Mouse (Mus musculus) monocyte, adult 2 months (primary cell): Measurements from ENCODE around the gene Mkln1.

Experiments
- DNase-seq, 2 experiments: peaks; one replicate each; pipeline ENCODE4 v3.0.0; 2022; ENCODE audit warnings: low spot score in 2 of 2, low read depth in 1 of 2

The Mkln1 gene

DNA sequence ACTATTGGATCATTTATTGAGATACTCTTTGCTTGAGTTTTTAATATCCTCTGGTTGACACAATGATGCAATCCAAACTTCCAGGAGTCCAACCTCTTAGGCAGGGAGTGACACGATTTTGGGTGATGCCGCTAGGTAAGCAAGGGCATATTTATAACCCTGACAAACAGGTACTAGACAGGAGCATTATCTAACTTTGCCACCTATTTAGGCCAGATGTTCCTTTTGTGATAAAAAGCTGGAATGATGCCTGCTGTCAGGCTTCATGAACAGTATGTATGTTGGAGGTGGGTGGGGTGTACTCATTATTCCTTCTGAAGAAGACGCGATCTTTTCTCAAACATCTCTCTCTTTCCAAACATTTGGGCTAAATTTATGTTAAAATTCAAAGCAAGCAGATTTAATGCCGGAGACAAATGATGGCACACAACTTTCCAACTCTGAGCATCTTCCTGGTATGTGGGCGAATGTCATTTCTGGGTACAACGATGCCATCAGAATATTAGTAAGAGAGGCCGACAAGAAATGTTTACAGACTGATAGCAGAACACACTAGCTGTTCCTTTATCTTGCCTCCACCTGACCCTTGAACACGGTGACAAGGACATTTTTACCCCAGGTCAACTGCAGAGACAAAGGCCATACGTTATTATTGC, 632 bp upstream of the Mkln1 start:
- no peak for DNase-seq

GRCm38 (mm10) chr6:31399206-31399549, 643 bp downstream of the Mkln1 start:
- no peak for DNase-seq

- DNase-seq, result no peak
These were observed 1.0 kb downstream of the Mkln1 start for GRCm38 (mm10) chr6:31399566-31399965.

DNA sequence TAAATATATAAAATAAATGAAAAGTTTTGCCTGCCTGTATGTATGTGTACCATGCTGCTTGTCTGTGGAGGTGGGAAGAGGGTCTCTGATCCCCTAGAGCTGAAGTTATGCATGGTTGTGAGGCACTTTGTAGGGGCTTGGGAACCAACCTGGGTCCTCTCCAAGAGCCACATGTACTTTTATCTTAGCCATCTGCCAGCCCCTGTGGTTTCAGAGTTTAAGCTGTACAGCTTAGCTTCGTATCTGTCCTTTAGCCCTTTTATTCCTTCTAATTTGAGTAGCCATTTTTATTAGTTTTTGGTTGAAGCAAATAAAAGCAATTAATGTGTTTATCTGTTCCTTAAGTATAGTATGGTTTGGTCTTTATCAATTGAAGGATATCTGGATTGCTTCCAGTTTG, 12.5 kb downstream of the Mkln1 start:
- DNase-seq, result no peak

DNA sequence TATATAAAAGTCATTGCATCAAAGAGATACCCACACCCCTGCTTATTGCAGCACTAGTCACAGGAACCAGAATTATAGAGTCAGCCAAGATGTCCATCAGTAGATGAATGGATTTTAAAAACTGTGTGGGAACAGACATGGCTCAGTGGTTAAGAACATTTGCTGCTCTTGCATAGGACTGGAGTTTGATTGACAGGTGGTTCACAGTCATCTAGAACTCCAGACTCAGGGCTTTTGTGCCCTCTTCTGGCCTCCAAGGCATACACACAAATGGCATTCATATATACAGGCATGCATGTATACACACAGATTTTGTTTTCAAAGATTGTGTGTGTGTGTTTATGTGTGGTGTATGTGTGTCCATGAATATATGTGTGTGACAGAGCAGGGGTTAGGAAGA, 14.0 kb downstream of the Mkln1 start:
- DNase-seq, result no peak

DNA sequence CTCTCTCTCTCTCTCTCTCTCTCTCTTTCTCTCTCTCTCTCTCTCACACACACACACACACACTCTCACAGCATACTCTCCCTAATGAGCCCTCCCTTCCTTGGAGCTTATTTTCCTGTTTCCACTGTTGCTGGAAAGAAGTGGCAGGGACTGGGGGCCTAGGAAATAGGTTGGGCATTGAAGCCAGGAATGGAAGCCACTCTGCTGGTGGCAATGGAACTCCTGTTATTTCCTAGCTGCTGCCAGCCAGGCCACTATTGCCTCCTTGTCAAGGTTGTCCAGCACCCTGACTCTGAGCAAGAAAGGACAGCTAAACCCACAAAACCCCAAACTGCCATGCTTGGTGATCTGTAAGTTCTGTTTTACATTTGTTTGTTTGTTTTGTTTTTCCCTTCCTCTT, 15.0 kb downstream of the Mkln1 start:
- no peak for DNase-seq

- no peak for DNase-seq
These were observed 15.8 kb downstream of the Mkln1 start for GRCm38 (mm10) chr6:31414303-31414702.

- no peak for DNase-seq
These were observed 26.9 kb downstream of the Mkln1 start for GRCm38 (mm10) chr6:31425428-31425827.

- DNase-seq, result no peak
These were observed 38.7 kb downstream of the Mkln1 start for GRCm38 (mm10) chr6:31437264-31437663.

GRCm38 (mm10) chr6:31445258-31445657, 46.7 kb downstream of the Mkln1 start:
- DNase-seq, result no peak

DNA sequence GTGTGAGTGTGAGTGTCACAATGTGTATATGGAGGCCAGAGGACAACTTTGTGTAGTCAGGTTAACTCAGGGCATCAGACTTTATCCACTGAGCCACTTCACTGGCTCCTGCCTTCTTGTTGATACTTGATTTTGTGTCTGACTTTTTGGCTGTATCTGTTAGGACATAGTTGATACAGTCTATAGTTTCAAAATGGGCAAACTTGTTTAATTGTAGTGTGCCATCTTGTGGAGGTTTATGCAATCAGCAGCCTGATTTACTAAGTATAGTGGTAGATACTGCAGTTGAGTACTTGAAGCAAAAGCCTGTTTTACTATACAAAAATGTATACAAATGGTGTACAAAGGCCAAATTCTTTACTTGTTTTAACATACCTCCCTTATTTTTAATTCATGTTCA, 55.2 kb downstream of the Mkln1 start:
- DNase-seq, result no peak

DNA sequence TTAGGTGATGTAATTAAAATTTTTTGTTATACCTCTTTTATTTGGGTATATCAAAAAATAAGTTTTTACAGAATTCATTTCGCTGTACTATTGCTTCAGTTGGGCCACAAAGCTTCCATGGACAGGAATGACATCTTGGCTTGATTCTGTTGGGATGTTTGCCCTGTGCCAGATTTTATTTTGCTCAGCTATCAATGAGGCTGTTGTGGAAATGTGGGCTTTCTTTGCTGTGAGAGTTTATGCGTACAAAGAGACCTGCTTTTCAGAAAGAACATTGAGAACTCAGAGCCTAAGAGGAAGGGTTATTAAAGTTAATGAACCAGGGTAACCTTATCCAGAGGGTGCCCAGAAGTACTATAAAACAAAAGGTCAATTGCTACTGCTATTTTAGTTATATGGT, 56.8 kb downstream of the Mkln1 start:
- DNase-seq, result no peak

GRCm38 (mm10) chr6:31456988-31457387, 58.5 kb downstream of the Mkln1 start:
- no peak for DNase-seq

DNA sequence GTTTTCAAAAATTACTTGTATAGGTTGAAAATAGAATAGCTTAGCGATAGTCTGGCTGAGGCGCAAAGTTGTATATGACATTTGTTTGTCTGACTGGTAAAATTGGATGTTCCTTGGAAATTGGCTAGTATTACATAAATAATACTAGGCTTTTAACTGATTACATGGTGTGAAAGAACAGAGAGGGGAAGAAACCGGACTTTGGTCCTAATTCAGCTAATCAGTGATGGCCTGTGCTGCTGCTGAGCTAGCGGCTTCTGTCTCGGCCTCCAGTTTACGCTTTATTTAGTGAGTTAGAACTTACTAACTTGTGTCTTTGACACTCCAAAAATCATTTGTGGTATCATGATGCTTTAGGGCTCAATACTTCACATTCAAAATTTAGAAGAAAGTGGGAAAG, 70.9 kb downstream of the Mkln1 start:
- no peak for DNase-seq

DNA sequence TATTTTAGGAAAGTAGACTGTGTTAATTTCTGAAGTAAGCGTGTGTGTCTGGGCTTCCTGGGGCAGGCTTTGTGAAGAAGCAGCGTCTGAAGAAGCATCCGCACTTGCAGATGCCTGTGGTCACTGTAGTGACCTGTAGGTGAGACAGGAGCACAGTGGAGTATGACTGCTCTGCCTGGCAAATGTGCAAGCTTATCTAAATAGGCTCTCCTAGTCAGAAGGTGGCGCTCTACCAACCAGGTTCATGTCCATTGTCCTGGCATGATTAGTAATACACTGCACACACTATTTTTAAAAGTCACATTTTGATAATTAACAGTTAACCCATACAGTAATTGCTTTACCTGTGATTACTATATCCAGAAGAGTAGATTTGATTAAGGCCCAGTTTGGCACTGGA, 79.7 kb downstream of the Mkln1 start:
- no peak for DNase-seq

GRCm38 (mm10) chr6:31480008-31480407, 81.5 kb downstream of the Mkln1 start:
- no peak for DNase-seq

GRCm38 (mm10) chr6:31486601-31487000, 88.1 kb downstream of the Mkln1 start:
- no peak for DNase-seq

DNA sequence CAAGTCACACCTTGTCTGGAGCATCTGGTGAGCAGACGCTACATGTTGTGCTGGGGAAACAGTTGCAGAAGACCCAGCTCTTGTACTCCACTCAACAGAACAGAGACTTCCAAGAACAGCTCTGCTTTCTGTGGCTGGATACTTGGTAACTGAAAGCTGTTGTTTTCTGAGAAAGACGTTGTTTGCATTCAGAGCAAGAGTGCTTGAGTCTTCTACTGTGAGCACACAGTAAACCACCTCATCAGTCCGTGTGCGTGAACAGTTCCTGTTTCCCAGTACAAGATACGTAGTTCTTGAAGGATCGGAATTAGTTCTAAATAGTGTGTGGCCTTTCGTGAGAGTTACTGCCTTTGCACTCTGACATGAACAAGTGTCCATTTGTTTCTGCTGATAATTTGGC, 91.4 kb downstream of the Mkln1 start:
- DNase-seq, result no peak

GRCm38 (mm10) chr6:31495122-31495731, 96.7 kb downstream of the Mkln1 start:
- DNase-seq, result no peak

DNA sequence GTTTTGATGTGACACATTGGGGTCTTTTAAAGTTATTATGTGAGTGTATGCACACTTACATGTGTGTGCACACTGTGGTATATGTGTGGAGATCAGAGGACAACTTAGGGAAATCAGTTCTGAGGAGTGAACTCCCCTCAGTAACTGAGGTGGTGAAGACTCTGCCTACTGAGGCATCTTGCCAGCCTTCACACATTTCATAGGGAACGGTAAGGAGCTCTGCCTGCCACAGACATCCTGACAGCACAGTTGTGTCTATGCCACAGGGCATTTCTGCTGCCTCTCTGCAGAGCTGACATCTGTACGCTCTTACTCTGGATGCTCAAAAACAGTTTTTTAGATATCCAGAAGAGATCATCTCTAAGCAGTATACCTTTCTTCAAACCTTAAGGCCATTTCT, 97.7 kb downstream of the Mkln1 start:
- DNase-seq, result no peak

DNA sequence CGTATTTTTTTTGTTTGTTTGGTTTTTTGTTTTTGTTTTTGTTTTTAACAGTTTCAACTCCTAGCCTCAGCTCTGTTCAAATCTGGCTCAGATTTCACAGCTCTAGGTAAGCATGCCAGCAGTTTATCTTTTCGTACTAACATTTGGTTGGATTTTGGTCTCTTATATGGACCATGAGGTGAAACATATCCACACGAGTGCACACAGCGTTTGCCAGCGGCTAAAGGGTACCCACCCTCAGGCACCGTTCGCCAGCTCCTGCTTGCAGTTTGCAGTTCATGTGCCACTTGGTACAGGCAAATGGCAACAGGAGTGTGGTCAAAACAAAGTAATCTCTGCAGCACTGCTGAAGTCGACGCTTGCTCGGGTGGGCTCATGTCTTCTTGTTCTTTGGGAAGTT, 101.3 kb downstream of the Mkln1 start:
- DNase-seq, result no peak

DNA sequence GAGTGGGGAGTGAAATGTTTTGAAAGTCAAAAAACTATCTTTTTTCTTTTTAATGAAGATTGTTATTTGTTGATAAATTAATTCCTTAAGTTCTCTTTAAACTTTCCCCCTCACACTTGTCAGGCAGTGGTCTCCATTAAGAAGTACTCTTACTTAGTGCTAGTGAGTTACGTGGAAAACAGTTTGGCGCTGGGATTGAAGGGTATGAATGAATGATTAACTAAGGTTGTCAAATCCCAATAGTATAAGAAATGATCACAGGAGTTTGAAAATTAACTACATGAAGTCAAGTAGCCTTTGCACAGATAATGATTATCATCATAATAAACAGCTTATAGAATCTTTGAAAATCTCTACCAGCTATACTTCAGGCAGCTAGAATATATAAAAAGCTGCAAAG, 101.7 kb downstream of the Mkln1 start:
- DNase-seq, result no peak

DNA sequence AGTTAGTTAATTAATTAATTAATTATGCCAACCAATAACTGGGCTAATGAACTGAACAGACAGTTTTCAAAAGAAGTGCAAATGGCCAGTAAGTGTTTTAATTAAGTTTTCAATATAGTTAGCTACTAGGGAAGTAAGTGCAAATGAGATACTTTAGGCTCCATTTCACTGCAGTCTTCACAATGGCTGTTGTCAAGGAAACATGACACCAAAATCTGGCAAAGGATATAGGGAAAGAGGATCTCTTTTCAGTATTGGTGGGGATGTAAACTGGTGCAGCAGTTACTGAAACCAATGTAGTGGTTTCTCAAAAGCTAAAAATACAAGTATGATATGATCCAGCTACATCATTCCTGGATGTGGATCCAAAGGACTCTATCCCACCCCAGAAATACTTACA, 102.2 kb downstream of the Mkln1 start:
- no peak for DNase-seq
